Mouse (Mus musculus): ENCODE data around the gene Cenpt.

The Cenpt gene

DNA sequence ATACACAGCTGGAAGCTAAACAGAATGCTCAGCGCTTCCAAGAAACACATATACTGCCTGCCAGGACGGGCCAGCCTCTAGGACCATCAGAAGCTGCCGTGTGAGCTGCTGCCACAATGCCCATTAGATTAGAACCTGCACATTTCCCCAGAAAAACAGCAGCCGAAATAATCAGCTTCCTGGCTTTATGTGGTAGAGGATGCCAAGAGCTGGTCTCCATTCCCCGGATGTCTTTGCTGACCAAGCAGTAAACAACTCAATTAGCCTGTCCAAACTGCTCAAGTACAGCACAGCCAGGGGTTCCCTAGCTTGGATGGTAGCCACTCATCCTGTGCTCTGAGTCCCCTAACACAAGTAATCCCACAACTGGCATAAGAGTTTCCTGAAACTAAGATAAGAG lies 45.3 kb downstream of the Cenpt start:
- no peak for DNase-seq (ENCODE audit: low spot score in 2 of 2)

DNA sequence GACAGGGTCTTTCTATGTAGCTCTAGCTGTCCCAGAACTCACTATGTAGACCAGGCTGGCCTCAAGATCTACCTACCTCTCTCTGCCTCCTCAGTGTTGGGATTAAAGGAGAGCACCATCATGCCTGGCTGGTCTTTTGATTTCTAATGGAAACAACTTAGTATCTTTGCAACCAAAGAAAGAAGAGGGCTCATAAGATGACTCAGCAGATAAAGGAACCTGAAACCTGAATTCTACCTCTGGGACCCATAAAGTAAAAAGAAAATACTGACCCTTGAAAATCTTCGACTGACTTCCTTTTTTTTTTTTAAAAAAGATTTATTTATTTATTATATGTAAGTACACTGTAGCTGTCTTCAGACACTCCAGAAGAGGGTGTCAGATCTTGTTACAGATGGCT lies 47.1 kb downstream of the Cenpt start:
- DNase-seq (ENCODE audit: low spot score in 2 of 2) = no peak

DNA sequence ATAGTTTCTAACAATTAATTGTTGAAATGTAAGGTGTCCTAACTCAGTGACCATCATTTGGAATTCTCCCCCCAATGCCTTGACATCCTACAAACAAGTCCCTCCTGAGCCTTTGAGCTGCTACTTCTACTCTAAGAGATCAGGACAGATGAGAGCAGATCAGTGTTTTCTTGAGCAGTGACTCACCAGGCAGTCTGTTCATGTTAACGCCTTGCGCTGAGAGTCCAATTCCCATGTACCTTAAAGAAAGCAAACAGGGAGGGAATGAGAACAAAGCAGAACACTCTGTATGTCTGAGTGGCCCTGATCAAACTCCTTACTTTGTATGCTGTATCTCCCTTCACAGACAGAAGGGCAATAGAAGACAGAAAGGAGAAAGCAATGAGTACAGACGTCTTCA lies 47.7 kb downstream of the Cenpt start:
- DNase-seq (ENCODE audit: low spot score in 2 of 2) = no peak

DNA sequence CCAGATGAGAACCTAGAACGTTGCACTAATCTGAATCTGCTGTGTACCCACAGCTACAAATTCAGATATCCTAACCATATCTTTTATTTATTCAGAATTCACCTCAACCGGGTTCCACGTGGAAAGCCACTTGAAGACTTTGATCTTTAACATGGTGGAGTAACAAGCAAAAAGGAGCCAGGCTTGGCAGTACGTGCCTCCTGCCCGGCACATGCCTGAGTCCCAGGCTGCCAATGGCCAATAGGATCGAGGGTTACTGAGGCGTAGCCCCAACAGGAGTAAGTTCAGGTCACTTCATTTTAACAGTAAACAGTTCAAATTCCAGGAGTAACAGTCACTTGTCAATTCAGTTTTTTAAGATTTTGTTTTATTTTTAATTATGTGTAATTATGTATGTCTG lies 48.3 kb downstream of the Cenpt start:
- no peak for DNase-seq (ENCODE audit: low spot score in 2 of 2)

DNA sequence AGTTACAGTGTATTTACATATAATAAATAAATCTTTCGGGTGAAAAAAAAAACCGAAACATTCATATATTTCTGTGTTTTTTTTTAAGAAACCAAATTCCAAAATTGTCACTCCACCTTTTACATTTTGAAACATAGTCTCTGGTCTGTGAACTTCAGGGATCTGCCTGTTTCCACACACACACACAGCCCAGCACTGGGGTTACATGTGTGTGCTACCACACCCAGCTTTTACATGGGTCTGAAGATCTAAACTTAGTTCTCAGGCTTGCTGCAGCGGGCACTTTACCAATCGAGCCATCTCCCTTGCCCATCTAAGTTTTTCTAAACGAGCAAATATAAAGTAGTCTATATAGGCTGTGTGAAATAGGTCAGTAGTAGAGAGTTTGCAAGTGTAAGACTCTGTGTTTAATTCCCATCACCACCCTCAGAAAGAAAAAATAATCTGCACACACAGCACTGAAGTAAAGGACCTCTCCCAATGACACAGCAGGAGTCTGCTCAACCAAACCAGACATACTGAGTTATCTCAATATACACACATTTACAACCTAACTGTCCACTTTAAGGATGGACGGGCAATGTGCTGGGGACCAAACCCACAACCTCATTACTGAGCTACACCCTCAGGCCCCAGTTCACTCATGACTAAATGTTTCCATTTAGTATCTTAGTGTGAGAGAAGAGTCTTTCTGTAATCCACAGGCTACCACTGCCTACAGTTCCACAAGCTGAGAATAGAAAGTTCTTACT lies 51.7 kb downstream of the Cenpt start:
- no peak for DNase-seq (ENCODE audit: low spot score in 2 of 2)

DNA sequence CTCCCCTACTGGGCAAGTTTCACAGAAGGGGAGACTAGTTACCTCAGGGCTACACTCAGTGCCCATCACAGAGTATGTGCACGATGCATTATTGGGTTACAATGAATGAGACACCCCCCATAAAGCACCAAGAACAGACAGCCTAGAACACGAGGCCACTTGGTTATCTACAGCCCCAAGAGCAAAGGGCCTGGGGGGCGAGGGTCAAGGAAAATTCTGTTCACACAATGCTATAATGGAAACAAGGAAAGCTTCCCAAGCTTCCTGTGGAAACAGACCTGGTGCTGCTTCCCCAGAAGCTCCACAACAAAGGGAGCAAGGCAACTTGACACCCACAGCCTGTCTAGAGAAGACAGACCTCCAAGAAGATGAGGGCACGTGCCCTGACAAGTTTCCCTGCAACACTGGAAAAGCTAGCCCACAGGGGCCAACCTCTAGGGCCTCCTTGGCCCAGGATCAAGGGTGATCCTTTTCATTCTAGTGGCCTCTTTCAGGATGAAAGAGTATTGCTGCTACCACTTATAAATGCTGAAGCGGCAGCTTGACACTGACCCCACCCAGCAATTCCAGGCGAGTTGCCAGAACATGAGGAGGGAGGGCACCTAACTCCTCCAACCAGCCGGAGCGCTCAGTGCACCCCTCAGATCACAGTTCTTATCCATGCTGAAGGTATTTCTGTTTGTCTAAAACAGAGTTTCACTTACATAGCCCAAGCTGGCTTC lies 53.8 kb downstream of the Cenpt start:
- DNase-seq (ENCODE audit: low spot score in 2 of 2) = no peak

DNA sequence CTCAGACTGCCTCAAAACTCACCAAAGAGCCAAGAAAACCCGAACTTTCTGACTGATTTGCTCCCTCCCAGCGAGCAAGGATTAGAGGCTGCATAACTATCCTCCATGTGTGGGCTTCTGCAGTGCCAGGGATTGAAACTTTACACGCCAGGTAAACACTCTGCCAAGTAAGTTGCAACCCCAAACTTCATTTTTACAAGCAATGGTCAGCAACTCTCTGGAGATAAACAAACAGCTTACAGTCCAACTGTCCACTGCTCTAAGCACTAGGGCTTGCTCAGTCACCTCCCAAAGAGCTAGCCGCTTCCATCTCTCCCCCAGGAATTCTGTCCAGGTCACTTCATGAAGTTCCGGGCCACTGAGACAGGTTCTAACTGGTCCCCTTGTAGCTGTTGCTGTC lies 54.7 kb downstream of the Cenpt start:
- DNase-seq (ENCODE audit: low spot score in 2 of 2) = no peak

GRCm38 (mm10) chr8:105795785-105796184 lies 57.3 kb downstream of the Cenpt start:
- DNase-seq (ENCODE audit: low spot score in 2 of 2) = no peak

Data from right cerebral cortex, postnatal 36 days (tissue).